Mouse (Mus musculus) fat pad, adult 2 months (tissue): ENCODE data around the gene Efhd1.

Experiments used
- DNase-seq: peaks from one replicate; pipeline ENCODE4 v3.0.0-alpha.2; 2011; ENCODE audit warnings: low read depth, low spot score; ENCODE audit errors: extremely low read depth

Efhd1 gene

GRCm38 (mm10) chr1:87264134-87265006, at the start of gene Efhd1:
Efhd1 (plus strand) TSS chr1:87264363.
- DNase-seq, result no peak

GRCm38 (mm10) chr1:87214748-87215147, 49.4 kb upstream of the Efhd1 start:
- no peak for DNase-seq

GRCm38 (mm10) chr1:87217938-87218337, 46.2 kb upstream of the Efhd1 start:
- DNase-seq, result no peak

GRCm38 (mm10) chr1:87225739-87226138, 38.4 kb upstream of the Efhd1 start:
- no peak for DNase-seq

GRCm38 (mm10) chr1:87226409-87227159, 37.6 kb upstream of the Efhd1 start:
- no peak for DNase-seq

GRCm38 (mm10) chr1:87227160-87227550, 37.0 kb upstream of the Efhd1 start:
- DNase-seq, result no peak

- DNase-seq, result no peak
Observed at GRCm38 (mm10) chr1:87230606-87231005, 33.6 kb upstream of the Efhd1 start.

- DNase-seq, result no peak
Observed at GRCm38 (mm10) chr1:87232197-87232596, 32.0 kb upstream of the Efhd1 start.

- no peak for DNase-seq
Observed at GRCm38 (mm10) chr1:87239056-87239455, 25.1 kb upstream of the Efhd1 start.

- DNase-seq, result no peak
Observed at GRCm38 (mm10) chr1:87243021-87243420, 21.1 kb upstream of the Efhd1 start.

GRCm38 (mm10) chr1:87245430-87245829, 18.7 kb upstream of the Efhd1 start:
- no peak for DNase-seq

- DNase-seq, result no peak
Observed at GRCm38 (mm10) chr1:87245929-87246815, 18.0 kb upstream of the Efhd1 start.

GRCm38 (mm10) chr1:87252040-87252609, 12.0 kb upstream of the Efhd1 start:
- DNase-seq, result no peak

- no peak for DNase-seq
Observed at GRCm38 (mm10) chr1:87255173-87255572, 9.0 kb upstream of the Efhd1 start.

GRCm38 (mm10) chr1:87257691-87258090, 6.5 kb upstream of the Efhd1 start:
- DNase-seq, result no peak

- DNase-seq, result no peak
Observed at GRCm38 (mm10) chr1:87258484-87258883, 5.7 kb upstream of the Efhd1 start.

GRCm38 (mm10) chr1:87259316-87259715, 4.8 kb upstream of the Efhd1 start:
- no peak for DNase-seq

GRCm38 (mm10) chr1:87263257-87263656, 906 bp upstream of the Efhd1 start:
- no peak for DNase-seq

- no peak for DNase-seq
Observed at GRCm38 (mm10) chr1:87263796-87264133, 398 bp upstream of the Efhd1 start.

GRCm38 (mm10) chr1:87265200-87265599, 1.0 kb downstream of the Efhd1 start:
- DNase-seq, result no peak
